Mouse (Mus musculus) heart, postnatal 10 days (tissue): ENCODE measurements around the gene Hhipl1. TPM values are rescaled to one million over a fixed set of nuclear protein-coding genes. Genes with fewer than 3 reads are reported as not detected.
A peak's percentile ranks its signal among the peaks of the same experiment; 100 is the strongest.

Experiments
- DNase-seq, 2 experiments: peaks; one replicate each; pipeline ENCODE4 v3.0.0; 2021
- intact Hi-C: fragments of 180-260 bp; cut with DNase I; formaldehyde crosslinking; loops from one replicate; pipeline ENCODE4 v1.15.1; 2025
- total RNA-seq, 2 experiments: library from RNA; stranded (reverse); gene quantifications; 2 replicates each; pipeline ENCODE4 v1.2.3; 2021

Hhipl1 gene
- total RNA-seq, 2 experiments from 2014 or later = 1.5 to 3.2 TPM

DNA sequence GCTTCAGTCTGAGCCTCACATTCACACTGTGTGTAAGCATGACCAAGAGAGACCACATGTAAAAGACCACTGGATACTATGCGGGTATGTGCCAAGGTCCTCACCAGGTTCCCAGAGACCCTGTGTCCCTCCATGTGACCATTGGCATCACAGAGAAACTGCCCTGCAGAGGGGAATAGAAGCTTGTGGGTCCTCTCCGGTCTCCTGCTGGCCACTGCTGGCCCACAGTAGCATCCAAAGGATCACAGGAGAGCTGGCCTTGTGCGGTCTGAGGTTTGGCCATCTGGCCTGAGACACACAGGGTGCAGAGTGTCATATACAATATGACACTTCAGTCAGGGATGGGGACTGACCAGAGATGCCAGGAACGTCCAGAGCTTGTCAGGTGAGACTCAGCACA, 4.0 kb downstream of the Hhipl1 start:
- intact Hi-C loops = no loop called here
- DNase-seq = no peak

DNA sequence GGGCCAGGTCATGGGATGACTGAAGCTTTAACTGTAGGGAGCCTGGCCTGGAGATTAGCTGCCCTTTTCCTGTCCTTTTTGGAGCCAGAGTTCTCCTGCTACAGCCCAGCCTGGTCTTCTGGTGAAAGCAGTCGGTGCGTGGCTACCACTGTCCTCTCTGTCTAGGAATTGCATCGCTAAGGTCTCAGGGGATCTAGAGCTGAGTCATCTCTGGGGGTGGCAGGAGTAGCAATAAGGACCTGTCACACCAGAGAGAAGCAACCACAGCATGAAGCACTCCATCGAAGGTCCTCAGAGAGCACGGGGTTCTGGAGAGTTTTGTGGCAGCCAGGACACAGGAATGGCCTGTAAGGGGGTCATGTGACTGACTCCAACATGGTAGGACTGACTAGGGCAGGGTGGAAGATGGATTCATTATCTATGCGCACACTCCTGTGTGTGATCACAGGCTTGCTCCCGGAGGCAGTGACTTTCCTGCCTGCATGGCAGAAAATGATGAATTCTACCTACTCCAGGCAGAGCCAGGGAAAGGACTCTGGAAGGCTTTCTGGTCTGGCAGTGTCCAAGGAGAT, 4.5 kb downstream of the Hhipl1 start:
- intact Hi-C loops = no loop called here
- DNase-seq = no peak

DNA sequence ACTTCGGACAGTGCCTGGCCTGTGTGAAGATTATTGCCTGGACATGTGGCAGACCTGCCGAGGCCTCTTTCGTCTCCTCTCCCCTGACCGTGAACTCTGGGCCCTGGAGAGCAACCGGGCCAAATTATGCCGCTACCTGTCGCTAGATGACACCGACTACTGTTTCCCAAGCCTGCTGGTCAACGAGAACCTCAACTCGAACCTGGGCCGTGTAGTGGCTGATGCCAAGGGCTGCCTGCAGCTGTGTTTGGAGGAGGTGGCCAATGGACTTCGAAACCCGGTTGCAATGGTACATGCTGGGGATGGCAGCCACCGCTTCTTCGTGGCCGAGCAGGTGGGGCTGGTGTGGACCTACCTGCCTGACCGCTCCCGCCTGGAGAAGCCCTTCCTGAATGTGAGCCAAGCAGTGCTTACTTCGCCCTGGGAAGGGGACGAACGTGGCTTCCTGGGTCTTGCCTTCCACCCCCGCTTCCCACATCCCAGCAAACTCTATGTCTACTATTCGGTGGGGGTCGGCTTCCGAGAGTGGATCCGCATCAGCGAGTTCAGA, 5.7 kb downstream of the Hhipl1 start:
- intact Hi-C loops = no loop called here
- no peak for DNase-seq

DNA sequence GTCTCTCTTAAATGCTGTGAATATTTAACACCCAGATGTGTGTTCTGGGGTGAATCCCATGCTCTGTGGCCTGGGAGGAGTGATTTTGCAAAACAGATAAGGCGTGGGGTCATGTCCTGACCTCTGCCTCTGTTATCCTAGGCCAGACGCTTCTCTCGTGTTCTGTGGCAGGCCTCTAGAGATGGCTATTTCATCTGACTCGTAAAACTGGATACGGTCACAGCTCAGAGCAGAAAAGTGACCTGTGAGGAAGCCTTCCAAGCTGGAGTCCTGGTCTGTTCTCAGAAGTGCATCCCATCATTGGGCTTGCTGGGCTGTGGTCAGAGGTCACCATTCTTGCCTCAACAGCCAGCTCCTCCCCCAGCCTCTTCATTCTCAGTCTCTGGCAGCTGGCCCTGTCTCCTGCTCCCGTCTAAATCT, 6.4 kb downstream of the Hhipl1 start:
- intact Hi-C loops = no loop called here

DNA sequence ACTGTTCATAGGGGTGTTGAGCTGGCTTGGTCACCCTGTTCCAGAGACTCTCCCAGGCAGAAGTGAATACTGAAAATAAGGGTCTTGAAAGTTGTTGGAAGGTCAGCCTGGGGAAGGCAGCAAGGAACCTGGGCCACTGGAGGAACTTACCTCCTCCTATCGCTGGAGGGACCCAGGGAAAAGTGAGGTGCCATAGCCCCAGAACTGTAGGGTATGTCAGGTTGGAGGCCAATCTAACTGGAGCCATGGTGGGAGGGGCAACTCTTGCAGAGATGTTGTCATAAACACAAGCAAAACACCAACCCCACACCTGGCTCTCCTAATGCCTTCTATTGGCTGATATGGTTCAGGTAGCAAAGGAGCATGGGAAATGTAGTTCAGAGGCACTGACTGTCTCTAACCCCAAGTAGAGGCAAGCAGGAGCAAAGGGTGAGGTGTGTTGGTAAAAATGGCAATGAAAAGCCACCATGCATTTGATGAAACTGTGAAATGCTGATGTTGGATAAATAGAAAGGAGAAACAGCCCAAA, 7.2 kb downstream of the Hhipl1 start:
- intact Hi-C loops = no loop called here
- no peak for DNase-seq

More for the DNA sequence above, 6.4 kb downstream of the Hhipl1 start:
- DNase-seq = no peak

DNA sequence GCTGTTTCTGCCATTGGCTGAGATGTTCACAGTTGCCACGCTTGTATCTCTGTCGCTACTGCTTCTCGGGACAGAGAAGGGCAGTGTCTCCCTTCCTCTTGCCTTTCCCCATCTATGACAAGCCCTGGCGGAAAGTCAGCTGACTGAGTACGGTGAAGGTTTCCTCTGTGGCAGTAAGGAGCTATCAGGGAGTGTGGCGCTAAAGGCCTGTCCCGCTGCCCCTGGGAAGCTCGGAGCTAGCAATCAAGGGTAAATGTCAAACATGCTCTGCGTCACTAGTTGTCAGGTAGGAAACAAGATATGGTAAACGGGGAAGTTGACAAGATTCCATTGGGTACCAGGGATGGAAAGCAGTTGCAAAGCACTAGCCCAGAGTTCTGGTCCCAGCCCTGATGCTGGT, 9.7 kb downstream of the Hhipl1 start:
- intact Hi-C loops = no loop called here
- DNase-seq = no peak

DNA sequence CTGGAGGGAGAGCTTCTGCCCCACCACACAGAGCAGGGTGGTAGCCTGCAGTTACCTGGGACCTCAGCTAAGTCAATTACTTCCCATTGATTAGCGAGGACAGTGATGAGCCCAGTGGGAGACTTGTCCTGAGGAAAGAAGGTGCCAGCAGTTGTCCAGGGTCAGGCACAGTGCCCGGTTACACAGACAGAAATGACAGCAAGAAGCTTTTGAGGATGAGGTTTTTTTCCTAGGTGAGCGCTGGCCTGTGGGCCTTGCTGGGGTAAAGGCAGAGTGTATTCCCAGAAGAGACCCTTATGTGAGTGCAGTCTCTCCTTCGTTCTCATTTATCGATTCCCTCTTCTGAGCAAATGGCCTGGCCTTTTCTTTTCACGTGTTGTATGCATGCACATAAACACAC, 10.6 kb downstream of the Hhipl1 start:
- DNase-seq = no peak
- intact Hi-C loops = no loop called here

DNA sequence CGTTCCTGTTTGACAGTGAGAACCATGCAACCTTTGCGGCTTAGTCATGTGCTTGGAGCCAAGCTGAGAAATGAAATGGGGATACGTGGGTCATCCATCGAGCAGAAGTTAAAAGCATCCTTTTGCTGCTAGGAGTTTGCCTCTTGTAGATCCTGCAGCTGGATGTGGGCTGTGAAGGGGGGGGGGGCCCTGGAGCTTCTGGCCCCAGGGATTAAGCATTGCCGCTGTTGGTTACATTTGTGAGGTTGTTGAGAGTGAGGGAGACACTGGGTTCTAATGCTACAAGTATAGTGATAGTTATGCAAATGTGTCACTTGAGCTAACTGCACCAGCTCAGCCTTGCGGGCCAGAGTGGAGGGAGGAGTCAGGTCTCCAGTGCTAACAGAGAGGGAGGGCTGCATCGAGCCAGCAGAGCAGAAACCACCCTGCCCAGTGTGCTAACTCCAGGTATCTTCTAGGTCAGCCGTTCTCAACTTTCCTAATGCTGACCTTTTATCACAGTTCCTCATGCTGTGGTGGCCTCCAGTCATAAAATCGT, 11.2 kb downstream of the Hhipl1 start:
- no peak for DNase-seq
- intact Hi-C loops = no loop called here

DNA sequence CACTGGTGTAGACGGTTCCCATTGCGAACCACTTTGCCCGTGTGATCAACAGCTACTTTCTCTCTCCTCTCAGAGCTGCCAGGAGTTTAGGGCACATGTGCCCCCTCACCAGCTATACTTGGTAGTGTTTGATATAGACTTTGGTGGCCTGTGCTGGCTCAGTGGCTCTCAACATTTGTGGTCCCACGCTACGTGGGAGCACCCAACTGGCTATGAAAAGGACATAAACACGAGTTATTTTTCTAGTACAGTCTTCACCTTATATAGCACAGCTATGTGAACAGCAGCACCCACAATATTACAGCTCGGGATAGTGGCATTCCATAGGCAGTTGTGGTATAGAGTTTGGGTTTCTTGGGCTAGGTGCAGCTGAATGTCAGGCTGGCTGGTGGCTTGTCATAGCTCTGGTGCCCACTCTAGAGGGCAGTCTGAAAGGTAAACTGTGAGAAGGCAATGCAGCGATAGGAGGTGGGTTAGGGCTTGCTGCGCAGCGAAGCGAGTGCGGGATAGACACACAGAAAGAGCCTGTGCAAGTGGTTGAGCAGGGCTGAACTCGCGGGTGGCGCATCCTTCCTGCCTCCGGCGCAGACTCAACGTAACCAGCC, 11.9 kb downstream of the Hhipl1 start:
- no peak for DNase-seq
- intact Hi-C loops = no loop called here

DNA sequence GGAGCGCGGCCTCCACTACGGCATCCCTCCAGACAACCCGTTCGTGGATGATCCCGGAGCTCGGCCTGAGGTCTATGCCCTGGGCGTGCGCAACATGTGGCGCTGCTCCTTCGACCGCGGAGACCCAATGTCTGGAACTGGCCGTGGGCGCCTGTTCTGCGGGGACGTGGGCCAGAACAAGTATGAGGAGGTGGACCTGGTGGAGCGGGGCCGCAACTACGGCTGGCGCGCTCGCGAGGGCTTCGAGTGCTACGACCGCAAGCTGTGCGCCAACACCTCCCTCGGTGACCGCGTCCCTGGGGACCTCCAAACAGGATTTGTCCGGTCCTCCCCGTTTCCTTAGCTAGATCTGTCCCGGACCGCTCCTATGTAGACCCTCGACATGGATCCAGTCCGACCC, 12.4 kb downstream of the Hhipl1 start:
- intact Hi-C loops = no loop called here

DNA sequence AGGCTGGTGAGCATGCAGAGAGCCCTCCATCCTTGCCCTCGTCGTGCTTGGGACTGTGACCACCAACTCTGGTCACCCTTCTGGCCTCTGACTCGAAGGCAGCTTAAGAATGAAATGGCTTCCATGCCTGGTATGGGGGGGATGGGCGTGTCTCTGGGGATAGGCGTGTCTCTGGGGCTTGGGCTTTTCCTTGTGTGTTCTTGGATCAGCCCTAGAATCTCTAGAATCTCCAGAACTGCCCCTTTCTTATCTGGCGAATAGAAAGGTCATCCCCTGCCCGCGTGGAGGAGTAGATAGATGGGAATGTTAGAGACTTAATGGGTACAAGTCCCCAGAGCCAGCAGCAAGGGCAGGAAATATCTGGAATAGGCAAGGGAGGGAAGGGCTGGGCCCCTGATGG, 14.0 kb downstream of the Hhipl1 start:
- no peak for DNase-seq
- intact Hi-C loops = no loop called here

More for the DNA sequence above, 12.4 kb downstream of the Hhipl1 start:
- DNase-seq = no peak

DNA sequence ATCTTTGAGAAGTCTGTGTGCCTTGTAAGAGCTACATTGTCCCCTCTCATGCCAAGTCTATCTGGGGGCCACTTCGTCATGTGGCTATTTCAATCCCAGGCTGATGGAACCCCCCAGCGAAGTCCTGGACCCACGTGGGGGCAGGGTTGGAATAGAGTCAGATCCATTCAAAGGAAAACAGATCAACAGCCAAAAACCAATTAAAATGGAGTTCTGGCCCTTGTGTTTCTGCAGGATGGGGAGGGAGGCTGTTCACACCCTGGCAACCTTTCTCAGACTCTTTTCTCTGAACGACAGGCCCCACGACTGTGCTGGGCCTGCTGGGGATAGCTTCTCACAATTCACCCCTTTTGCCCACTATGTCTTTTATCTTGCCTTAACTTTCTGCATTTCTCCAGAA, 20.3 kb downstream of the Hhipl1 start:
- intact Hi-C loops = no loop called here
- DNase-seq = no peak

DNA sequence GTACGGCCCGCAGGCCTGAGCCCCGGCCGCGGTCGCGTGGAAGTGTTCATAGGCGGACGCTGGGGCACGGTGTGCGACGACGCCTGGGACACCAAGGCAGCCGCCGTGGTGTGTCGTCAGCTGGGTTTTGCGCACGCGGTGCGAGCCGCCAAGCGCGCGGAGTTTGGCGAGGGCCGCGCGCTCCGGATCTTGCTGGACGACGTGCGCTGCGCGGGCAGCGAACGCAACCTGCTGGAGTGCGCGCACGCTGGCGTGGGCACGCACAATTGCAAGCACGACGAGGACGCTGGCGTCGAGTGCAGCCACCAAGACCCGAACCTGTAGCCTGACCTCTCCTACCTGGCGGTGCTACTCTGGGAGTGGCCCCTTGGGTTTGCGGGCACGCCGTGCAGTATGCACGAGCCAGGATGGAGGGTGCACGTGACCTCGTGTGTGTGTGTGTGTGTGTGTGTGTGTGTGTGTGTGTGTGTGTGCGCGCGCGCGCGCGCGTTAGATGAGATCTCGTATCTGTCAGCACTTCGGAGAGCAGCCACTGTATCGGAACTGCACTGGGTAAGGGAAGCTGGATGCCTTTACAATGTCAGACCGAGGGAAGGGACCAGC, 21.9 kb downstream of the Hhipl1 start:
- peak in 1 of 2 experiments; percentile 59 for DNase-seq
- intact Hi-C loops = no loop called here

DNA sequence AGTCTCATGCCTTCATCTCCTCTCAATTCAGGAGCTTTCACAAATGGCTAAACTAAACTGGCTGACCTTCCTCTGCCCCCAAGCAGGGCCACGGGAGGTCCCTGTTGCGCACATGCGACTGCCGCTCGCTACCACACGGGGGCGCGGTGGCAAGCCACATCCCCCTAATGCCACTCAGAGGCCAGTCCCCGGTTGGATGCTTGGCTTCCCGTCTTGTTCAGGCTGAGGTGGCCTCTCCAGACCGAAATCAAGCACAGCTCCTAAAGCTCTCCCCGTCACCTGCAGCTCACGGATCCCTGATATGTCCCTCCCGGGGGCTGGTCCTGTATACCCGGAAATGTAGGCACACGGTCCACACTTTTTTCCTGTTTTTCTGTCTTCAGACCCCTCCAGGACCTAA, 27.0 kb downstream of the Hhipl1 start:
- intact Hi-C loops = loop anchor here (2.0 kb wide), 1 partner anchor 162 kb away; no protein-coding TSS in a partner anchor
- peak; percentile 93 to 94 for DNase-seq

DNA sequence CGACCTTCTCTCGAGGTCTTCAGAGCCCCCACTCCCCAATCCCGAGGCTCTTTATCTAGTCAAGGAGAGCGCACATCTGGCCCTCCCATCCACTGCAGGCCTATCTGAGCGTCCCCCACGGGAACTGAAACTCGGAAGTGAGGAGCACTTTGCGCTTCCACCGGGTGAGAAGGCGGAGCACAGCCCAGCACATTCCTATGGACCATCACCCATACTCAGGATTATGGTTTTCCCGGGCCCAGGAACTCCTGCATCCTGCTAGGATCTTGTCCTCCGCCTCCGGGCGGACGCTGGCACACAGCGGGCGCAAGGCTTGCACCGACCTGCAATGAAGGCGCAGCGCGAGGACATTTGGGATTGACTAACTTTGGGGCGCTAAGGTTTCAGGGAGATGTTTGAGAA, 27.4 kb downstream of the Hhipl1 start:
- intact Hi-C loops = loop anchor here (2.0 kb wide), 1 partner anchor 161 kb away; no protein-coding TSS in a partner anchor
- no peak for DNase-seq

DNA sequence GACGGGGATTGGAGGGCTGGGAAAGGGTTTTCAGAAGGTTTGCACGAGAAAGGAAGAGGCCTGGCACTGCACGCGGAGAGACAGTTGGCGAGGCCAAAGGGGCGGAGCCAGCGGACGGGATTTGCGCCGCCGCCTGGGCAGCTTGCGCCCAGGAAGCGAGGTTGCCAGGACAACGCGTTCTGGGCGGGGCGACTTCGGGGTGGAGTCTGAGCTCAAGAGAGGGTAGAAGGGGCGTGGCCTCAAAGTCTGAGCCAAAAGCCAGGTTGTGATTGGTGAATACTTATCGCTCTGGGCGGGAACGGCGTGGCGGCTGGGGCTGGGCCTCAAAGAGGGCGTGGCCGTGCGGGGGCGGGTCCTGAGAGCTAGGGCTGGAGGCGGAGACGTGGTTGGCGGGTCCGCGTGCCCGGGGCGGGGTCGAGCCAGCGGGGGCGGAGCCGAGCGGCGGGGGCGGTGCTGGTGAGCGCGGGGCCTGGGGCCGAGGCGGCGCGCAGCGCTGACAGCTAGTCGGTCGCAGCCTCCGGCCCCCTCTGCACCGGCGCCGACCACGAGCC, 27.9 kb downstream of the Hhipl1 start, which contains the start of gene Cyp46a1:
Cyp46a1 (plus strand) TSS at position 487 of the 551 bp plus-strand sequence.
- intact Hi-C loops = loop anchor here (2.0 kb wide), 1 partner anchor 161 kb away; no protein-coding TSS in a partner anchor
- DNase-seq = peak; percentile 100

DNA sequence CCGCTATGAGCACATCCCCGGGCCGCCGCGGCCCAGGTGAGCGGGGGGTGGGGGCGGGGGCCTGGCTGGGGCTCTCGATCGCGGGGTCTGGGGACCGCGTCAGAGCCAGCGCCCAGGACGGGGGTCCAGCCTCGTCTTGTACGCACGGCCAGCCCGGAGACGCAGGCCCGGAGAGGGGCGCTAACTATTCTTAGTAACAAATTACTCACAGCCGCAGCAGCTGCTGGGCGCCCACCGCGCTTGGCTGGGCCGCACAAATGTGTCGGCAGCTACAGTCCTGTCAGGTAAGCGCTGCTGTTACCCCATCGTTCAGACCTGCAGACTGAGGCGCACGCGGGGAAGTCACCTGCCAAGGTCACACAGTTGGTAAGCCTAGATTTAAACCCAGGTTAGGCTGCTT, 28.5 kb downstream of the Hhipl1 start:
- DNase-seq = no peak
- intact Hi-C loops = no loop called here

DNA sequence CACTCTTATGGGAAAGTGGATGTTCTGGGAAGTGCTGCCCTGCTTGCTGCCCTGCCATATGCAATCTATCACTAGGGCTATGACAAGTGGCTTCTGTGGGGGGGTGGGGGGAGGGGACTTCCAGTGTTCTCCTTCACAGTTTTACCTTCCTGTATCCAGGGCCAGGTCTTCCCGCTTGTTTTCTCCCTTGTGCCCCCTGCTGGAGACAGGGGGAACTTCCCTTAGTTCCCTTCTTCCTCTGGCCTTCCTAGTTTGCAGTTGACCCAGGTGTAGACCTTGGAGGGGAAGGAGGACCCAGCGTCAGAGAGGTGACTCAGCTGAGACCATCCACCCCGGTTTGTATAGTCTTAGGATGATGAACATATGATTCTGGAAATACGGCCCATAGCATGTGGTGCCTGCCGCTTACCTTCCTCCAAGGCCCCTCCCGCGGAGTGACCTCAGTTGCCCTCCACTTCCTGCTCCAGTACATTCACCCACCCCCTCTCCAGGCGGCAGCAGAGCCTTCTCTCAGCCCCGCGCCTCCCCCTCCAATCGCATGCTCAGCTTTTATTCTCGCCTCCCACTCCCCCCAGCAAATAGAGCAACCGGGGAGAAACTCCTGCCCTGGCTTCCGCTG, 32.6 kb downstream of the Hhipl1 start:
- peak; percentile 28 to 61 for DNase-seq
- intact Hi-C loops = no loop called here

DNA sequence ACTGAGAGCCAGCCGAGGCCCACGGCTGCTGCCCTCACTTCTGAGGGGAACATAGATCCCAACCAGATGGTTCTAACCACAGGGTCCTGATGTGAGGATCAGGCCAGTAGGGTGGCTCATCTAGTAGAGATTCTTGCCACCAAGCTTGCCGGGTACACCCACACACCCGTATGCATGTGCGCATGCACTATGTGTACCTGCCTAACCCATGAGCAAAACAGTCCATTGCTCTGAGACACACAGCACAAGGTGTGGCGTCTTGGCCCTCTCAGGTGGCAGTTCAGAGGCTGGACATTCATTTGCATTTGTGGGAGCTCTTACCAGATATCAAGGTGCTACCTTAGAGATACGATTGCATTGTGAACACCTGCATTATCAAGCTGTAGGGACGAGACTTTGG, 42.1 kb downstream of the Hhipl1 start:
- intact Hi-C loops = no loop called here

DNA sequence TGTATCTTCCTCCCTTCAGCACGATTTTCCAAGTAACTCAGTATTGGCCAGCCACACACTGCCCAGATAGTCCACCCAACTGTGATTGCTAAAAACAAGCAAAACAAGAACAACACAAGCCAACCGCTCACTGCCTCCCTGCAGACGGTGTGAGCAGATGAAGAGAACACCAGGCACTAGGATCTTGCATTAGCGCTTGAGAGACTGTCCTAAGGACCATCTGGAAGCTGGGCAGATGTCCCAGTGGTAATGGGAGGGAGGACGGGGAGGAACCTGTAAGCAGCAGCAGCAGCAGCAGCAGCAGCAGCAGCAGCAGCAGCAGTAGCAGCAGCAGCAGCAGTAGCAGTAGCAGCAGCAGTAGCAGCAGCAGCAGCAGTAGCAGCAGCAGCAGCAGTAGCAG, 43.0 kb downstream of the Hhipl1 start:
- peak in 1 of 2 experiments; percentile 59 for DNase-seq
- intact Hi-C loops = no loop called here

More for the DNA sequence above, 42.1 kb downstream of the Hhipl1 start:
- no peak for DNase-seq

DNA sequence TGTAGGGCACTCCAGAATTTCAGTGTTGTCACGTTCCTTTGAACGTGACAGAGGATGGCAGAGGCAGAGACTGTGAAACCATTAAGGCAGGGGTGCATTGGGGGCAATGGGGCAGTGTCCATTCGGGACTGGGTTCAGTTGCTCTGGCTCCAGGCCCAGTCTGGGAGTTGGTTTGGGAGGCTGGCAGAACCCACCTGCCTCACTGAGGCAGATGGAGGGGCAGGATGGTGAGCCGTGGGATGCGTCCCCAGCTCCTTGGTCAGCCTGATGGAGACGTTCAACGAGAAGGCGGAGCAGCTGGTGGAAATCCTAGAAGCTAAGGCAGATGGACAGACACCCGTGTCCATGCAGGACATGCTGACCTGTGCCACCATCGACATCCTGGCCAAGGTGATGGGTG, 44.9 kb downstream of the Hhipl1 start:
- no peak for DNase-seq
- intact Hi-C loops = no loop called here
